Mouse (Mus musculus) monocyte, adult 2 months (primary cell): ENCODE data around the gene Nhsl1.

Experiments used
- DNase-seq, 2 experiments: peaks; one replicate each; pipeline ENCODE4 v3.0.0; 2022; ENCODE audit warnings: low spot score in 2 of 2, low read depth in 1 of 2

Nhsl1 gene

DNA sequence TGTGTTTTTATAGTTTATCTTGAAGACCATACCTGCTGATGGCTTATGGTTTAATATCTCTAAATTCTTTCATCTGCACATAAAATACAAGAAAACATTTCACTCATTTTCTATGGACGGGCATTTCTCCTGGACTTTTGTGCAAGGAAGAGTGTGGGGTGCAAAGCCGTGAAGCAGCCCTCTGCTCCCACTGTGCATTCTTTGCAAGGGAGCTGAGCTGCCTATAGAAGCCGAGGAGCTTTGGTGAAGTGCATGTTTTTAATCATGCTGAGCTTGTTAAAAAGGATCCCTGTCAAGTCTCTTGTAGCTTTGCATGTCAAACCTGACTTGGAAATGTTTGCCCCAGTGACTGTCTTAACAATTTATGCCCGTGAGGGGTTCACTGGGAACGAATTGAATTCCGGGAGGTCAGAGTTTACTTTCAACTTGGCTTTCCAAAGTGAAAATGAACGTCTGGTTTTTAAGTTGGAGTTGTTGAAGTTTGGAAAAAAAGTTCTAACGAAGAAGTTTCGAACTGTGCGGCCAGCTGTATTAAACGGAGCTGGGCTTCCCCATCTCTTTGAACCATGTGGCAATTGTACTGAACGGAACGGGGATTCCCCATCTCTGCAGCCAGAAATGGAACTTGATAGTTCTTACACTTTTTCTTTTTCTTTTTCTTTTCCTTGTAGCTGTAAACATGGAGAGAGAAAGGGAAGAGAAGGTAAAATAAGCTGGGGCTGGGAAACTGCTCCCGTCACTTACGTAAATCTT lies 22.8 kb downstream of the Nhsl1 start:
- DNase-seq: no peak

DNA sequence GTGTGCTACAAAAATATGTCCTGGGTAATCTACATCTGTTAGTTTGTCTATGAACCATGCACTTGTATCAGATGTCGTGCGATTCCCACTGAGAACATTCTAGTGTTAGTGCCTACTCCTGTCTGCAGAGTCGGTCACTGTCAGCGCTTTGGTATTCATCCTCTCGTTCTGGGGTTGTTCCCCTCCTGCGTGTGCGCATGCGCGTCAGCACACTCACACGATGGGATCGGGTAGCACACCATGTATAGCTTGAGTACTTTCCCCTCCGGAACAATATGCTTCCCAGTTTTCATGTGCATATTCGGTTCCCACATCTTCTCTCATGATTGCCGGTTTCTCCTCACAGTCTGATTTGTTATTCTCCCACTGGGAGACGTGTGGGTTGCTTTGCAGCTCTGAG lies 28.4 kb downstream of the Nhsl1 start:
- no peak for DNase-seq

DNA sequence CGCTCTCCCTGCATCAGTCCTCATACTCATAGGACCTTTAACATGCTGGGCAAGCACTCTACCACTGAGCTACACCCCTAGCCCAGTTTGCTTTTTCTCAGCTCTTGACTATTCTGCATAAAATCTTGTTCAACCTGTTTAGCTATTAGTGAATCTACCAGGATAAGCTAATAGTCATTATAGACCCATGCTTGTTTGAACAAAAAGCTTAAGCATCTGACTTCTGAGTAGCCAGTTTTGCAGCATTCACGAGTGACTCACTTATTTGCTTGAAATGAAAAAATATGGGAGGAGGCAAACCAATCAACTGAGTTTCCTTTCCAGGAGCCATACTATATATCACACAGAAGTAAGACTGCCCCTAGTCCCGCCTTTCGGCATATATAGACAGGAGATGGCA lies 32.0 kb downstream of the Nhsl1 start:
- no peak for DNase-seq

GRCm38 (mm10) chr10:18352937-18353336 lies 34.2 kb downstream of the Nhsl1 start:
- no peak for DNase-seq

DNA sequence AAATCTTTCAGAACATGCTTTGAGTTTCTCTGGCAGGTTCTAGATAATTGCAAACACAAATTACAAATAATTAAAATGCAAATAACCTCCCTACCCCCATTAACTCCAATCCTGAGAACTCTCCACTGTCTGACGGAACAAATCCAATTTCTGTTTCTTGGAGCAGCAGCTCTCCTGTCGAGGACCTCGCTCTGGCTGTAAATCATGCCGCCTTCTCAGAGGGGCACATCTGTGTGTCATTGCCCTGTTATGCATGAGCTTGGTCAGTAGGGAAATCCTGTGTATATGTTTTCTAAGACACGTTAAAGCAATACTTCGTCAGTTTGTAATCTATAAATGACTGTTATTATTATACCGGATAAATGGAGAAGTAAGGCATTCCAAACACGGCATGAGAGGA lies 35.3 kb downstream of the Nhsl1 start:
- no peak for DNase-seq

DNA sequence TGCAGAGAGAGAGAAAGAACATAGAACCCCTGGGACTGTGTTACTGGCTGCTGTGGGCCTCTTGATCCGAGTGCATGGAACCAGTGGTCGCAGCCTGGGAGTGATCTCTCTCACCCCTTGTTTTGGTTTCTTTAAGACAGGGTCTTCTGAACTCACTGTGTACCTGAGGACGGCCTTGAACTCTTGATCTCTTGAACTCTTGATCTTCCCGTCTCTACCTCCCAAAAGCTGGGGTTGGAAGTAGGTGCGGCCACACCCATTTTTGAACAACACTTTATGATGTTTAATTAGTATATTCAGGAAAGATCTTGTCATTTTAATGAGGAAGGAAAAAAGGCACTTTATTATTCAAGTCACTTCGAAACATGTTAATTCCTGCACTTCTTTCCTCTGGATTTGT lies 37.7 kb downstream of the Nhsl1 start:
- DNase-seq: no peak

GRCm38 (mm10) chr10:18357212-18357611 lies 38.4 kb downstream of the Nhsl1 start:
- DNase-seq: no peak

GRCm38 (mm10) chr10:18358461-18358860 lies 39.7 kb downstream of the Nhsl1 start:
- no peak for DNase-seq

DNA sequence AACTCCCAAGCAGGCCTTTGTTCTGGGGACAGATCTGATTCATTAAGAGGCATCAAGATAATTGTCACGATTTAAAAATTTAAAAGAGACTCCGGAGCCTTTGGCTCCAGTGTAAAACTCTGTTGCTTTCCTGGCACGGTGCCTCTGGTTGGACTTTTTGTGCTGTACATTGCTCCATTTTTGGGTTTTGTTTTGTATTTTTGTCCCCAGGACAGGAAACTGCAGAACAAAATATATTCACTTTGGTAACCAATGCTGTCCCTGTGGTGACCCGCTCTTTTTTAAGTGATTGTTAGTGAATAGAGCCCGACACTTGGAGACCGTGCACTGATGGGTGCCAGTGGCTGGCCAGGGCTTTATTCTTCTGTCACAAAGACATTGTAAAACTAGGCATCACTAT lies 41.4 kb downstream of the Nhsl1 start:
- no peak for DNase-seq

GRCm38 (mm10) chr10:18365432-18365831 lies 46.6 kb downstream of the Nhsl1 start:
- no peak for DNase-seq

- DNase-seq: no peak
Measured at GRCm38 (mm10) chr10:18366697-18367096, 47.9 kb downstream of the Nhsl1 start.

GRCm38 (mm10) chr10:18368111-18368510 lies 49.3 kb downstream of the Nhsl1 start:
- DNase-seq: no peak

DNA sequence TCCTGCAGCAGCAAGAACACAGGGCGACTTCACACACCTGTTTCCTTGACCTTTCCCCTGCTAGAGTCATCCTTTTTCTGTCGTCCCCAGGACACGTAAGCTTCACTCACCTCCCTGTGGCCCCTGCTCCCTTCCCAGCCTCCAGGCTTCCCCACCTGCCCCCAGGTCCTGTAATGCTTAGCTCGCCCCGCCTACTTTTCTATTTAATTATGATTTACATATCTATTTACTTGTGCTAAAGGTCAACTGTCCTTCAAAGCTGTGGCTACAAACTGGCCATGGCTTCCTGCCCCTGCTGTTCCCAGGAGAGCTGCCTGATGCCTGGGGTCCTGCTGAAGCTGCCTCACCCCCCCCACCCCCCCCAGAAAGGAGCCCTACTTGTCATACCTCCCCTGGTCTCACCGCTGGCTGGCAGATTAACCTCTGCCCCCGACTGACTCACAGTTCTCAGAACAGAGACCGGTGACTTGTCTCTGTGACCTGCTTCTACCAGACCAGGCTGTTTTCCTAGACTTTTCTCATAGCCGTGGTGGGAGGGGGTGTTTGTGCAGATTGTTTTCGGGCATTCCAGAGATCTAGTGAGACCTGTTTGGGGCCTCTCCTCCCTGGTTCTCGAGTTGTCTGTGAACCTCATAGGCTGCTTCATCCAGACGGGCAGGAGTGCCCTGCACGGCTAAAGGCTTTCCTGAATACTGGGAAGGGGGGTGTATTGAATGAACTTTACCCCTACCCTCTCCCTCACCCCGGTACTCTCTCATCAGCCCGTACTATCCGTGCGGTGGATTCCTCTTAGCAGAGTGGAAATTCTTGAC lies 51.9 kb downstream of the Nhsl1 start:
- no peak for DNase-seq

GRCm38 (mm10) chr10:18371866-18372265 lies 53.1 kb downstream of the Nhsl1 start:
- no peak for DNase-seq

DNA sequence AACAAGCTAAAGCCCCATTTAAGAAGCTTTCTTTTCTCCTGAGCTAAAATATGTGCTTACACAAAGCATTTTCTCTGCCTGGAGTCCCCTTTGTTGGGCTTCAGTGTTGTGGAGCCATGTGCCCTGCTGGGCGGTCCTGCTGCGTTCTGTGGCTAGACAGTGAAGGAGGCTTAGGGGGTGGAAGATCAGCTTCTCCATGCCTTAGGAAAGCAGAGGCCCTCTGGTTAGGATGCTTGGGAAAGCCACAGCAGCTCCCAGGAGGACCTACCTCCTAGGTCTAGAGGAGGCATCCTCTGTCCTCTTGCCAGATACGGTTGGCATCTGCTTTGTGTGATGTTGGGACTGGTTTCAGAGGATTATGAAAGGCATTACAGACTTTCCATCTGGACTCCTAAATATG lies 56.5 kb downstream of the Nhsl1 start:
- DNase-seq: no peak

DNA sequence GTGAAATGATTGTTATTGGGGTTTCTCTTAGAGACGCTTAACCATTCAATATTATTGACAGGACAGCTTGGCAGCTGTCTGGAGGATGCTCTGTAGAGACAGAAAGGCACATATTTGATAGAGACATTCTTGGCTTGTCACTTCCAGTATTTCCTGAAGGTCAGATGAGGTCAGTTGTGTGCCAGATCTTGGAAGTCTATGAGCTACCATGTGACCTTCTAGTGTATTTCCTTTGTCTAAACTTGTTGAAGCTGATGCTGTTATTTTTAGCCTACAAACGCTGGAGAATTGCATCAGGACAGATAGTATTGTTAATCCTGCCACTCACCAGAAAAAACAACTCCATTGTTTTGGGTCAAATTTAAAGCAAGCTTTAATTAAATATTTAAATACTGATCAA lies 66.0 kb downstream of the Nhsl1 start:
- DNase-seq: no peak

GRCm38 (mm10) chr10:18386224-18386623 lies 67.4 kb downstream of the Nhsl1 start:
- no peak for DNase-seq

DNA sequence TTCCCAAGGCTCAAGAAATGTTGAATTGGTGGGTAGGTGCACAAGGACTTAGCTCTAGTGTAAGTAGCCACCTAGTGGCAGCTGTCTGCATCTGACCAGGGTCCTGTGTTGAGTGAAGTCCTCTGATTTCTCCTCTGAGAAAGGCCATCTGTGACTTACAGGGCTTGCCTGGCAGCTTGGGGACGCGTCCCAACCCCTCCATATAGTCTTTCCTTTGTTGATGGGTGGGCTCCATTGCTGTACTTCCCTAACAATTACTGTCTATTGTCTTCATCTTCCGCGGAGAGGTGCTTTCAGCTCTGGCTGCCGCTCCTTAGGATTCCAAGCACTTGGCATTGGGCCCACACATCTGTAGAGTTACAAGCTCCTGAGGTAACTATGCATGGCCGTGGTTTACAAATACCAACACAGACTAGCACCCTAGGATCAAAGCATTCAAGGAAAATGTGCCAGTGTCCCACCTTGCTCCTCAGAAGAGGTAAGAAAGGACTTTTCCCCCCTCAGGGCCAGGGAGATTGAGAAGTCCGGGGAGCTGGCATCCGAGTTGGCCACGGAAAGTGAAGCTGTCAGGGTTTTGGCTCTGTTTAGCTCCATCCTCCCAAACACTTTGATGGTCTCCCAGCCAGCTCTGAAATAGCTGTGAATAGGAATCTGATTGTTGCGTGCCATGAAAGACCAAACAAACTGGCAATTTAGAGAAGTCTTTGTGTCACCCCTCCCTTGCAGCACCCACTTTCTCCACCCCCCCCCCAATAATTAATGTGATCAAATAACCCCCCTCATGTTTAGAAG lies 70.2 kb downstream of the Nhsl1 start:
- no peak for DNase-seq

- no peak for DNase-seq
Measured at GRCm38 (mm10) chr10:18390004-18390403, 71.2 kb downstream of the Nhsl1 start.

DNA sequence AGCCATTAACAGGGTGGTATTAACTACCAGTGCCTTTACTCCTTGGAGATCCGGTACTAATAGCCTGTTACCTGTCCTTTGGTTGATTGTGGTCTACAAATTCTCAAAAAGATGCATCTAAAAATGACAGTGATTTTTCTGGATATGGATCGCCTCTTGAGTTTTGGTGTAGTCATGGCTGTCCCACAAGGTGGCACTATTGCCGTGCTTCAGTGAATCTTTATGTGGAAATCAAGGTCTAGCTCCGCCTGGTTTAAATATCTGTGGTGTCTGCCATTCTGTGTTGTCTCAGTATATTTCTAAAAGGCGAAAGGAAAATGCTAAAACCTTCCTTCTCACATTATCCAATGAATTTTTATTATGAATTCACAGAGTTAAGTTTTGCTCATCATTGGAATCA lies 72.8 kb downstream of the Nhsl1 start:
- DNase-seq: no peak

DNA sequence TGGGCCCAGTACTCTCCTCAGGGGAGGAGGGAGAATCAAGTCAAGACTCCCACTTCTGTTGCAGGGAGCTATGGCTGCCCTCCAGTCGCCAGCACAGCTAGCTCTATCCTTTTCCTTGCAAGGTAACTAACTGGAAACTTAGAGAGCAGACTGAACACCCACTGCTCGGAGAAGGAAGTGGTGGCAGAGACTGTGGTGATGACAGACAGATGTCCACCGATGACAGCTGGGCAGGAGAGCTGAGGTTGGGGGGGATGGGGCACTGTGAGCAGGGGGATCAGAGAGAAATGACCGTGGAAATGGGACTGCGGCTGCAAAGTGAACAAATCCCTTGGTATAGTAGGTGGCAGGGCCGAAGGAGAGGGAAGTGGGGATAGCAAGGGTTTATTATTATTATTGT lies 73.5 kb downstream of the Nhsl1 start:
- DNase-seq: no peak

GRCm38 (mm10) chr10:18393740-18394139 lies 75.0 kb downstream of the Nhsl1 start:
- no peak for DNase-seq
